Mouse (Mus musculus): Measurements from ENCODE around the gene Rab24.
A peak's percentile ranks its signal among the peaks of the same experiment; 100 is the strongest.

The Rab24 gene

DNA sequence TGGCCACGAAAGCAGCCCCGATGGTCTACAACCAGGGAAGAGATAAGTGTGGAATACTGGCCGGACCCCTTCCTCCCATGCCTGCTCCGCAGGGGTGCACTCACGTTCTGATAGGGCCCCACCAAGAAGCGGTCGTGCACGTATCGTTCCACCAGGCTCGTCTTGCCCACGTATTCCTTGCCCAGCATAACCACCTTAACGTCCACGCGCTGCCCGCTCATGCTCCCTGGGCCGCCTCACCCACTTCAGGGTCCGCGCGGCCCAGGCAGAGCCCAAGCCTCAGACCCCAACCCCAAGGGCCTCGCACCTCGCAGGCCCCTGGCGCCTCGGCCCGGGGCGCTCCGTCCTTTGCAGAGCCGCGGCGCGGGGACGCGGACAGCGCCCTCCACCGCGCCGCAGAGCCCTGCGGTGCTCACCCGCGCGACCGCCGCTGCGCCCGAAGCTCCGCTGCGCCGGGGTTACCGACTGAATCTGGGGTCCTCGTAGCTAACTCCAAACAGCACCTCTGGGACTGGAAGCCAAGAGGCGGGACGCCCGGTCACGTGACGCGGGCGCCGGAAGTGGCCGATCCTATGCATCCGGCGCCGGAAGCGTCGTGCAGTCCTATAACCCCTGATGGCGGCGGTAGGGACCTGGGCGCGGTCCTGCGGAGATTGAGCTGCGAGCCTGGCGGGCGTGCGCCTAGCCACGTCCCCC is at the start of gene Rab24:
TSS of gene Rab24 (minus strand) at position 513 of the 696 bp plus-strand sequence.
- peak; percentile 93 for DNase-seq (ENCODE audit: low read depth, low spot score)

DNA sequence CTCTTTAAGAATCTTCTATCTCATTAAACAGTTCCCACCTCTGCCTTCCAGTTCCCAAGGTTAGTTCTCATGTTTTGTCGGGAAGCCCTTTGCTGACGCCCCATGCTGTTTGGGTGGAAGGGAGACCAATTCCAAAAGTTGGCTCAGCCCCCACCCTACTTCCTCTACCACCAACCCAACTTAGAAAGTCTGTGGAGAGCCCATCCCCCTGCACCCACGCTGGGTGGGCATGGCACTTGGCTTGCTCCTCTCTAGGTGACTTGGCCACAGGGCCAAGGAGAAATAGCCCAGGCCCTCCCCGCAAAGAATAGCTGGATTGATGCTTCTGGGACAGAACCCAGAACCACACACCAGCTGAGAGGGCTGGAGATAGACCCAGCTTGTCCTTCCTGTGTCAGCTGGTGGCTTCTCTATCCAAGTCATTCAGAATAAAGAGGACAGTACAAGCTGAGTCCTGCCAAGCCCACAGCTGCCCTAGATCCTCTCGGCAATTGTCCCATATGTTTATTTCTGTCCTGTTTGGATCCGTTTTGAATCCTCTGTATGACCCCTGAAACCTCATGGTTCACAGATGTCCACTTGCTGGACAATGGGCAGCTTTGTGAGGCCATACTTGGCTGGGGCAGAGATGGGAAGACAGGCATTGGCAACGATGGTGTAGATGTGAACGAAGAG is 49.4 kb upstream of the Rab24 start:
- no peak for DNase-seq (ENCODE audit: low read depth, low spot score)

DNA sequence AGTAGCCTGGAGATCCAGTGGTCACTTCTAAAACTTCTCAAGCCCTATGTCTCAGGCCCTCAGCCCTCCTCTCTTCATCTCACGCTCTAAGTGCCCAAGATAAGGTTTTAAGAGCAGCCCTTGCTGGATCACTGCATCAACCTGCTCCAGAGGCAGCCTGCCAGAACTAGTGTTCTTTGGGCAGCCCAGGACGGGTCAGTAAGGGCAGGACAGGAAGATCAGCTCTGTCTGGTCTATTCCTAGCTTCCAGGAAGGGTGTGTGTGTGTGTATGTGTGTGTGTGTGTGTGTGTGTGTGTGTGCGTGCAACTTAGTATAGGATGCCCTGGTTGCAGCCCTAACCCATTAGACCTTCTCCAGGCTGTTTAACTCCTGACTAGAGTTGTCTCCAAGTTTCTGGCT is 48.5 kb upstream of the Rab24 start:
- DNase-seq (ENCODE audit: low read depth, low spot score): no peak

DNA sequence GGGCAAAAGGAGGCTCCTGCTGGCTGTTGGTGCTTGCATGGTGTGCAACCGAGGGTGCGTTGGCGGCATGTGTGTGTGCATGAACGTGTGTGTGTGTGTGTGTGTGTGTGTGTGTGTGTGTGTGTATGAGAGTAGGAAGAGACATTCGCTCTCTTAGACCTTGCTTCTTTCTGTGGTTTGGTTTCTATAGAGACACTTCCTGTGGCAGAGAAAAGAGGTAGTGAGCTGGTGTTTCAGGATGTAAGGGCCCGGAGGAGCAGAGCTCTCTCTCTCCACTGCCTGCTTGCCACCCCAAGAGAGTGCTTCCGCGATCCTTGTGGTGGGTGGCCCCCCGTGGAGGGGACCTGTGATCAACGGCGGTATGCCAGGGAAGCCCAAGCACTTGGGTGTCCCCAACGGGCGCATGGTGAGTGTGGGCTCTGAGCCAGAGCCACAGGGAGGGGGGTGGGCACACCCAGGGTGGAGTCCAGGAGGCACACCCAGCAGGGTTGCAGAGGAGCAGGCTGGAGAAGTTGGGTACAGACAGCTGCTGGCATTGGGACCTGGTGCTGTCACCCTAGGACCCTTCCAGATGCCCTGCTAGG is 47.9 kb upstream of the Rab24 start, which contains the start of gene Rgs14:
TSS of gene Rgs14 (plus strand) at position 202 of the 584 bp plus-strand sequence.
- DNase-seq (ENCODE audit: low read depth, low spot score): peak; percentile 84

DNA sequence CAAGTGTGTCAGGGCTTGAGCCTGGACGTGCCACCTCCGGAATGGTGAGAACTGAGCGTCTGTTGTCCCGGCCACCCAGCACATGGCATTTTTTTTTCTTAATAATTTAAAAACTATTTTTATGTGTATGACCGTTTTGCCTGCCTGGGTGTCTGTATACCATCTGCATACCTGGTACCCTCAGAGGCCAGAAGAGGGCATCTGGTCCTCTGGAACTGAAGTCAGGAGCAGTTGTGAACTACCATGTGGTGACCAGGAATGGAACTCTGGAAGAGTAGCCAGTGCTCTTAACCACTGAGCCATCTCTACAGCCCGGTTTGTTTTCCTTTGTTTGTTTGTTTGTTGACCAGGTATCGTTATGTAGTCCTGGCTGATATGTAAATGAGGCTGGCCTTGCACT is 46.7 kb upstream of the Rab24 start:
- DNase-seq (ENCODE audit: low read depth, low spot score): no peak

DNA sequence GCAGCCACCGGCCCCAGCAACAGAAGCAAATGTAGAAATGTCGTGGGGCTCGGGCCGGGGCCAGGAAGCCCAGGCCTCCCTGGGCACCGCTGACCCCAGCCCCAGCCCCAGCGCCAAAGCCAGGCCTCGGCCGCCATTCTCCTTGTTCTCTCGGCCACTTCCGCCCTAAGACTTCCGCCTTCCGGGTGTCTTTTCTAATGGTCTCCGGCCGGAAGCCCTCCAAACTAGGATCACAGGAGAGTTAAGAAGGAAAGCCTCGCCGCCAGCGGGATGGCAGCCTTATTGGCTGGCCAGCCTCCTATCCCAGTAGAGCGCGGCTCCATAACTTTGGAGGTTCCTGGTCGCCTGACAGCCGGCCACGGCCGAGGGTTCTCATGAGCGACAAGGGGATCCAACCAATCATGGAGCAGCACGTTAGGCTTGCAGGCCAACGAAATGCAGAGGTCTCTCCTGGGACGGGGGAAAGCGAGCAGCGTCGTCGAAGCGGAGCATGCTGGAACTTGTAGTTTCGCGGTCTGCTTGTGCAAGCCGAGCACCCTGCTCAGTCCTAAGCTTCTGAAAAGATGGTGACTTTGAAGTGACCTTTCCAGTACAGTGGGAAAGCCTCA is 40.8 kb upstream of the Rab24 start, which contains the start of gene Lman2:
TSS of gene Lman2 (minus strand) at position 331 of the 608 bp plus-strand sequence.
- peak; percentile 96 for DNase-seq (ENCODE audit: low read depth, low spot score)

DNA sequence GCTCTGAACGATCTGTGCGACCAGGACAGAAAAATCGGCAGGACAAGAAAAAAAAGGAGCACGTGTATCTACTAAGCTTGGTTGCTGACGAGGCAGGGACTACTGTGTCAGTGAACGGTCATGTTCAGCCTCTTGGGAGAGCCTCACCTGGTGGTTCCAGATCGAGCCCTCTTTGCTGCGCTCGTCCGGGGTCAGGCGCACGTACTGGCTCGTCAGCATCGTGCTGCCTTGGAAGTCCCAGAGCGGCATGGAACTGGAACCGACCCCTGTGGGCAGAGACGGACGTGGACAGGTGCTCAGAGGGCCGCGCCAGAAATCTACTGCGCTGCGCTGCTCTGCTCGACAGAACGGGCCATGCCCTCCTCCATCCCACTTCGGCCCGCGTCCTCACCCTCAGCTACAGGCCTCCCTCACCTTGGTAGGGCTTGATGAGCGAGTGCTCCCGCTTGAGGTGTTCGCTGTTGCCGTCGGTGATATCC is 40.3 kb upstream of the Rab24 start:
- DNase-seq (ENCODE audit: low read depth, low spot score): no peak

DNA sequence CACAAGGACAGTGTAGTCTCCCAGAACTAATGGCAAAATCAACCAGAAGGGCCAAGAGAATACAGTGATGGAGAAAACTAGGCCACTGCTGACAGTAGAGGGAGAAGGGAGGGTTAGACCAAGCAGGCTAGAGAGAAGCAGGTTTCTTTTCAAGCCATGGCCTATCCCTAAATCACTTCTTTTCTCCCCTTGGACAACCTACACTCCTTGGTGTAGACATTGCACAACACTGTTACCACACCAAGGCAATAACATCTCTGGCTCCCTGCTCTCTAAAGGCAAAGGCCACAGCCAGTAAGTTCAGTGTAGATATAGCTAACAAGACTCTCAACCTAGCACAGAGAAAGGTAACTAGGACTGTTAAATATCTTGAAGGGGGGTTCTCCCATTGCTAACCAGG is 39.4 kb upstream of the Rab24 start:
- no peak for DNase-seq (ENCODE audit: low read depth, low spot score)

DNA sequence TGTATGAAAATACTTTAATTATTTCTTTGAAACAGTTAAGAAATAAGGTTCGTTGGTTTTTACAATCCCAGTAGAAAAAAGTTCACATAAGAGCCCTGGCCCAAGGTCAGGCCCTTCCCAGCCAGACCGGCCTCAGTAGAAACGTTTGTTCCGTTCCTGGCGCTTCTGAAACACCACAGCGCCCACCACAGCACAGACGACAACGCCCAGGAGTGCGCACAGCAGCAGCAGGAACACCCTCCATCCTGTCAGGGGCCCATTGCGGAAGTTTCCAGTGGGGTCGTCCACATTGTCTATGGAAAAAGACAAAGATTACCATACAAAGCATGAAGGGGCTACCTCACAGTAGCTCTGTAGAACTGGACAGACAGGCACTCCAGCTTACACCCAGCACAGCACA is 25.0 kb upstream of the Rab24 start:
- DNase-seq (ENCODE audit: low read depth, low spot score): no peak

DNA sequence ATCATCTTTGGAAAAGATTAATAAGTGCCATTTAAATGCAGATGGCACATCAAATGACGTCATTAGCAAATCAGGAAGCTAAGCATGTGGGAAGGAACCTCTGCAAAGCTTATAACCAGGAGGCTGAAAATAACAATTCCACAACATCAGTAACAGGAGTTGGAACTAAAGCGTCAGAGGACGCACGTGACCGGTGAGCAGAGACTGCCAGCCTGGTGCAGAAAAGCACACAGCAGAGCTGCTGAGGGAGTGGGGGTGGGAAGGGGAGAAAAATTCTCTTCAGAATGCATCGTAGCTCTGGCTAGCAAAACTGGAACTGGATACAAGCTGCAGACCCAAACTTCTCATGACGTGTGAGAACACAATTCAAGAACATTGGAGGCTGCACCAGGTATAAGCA is 22.5 kb upstream of the Rab24 start:
- no peak for DNase-seq (ENCODE audit: low read depth, low spot score)

DNA sequence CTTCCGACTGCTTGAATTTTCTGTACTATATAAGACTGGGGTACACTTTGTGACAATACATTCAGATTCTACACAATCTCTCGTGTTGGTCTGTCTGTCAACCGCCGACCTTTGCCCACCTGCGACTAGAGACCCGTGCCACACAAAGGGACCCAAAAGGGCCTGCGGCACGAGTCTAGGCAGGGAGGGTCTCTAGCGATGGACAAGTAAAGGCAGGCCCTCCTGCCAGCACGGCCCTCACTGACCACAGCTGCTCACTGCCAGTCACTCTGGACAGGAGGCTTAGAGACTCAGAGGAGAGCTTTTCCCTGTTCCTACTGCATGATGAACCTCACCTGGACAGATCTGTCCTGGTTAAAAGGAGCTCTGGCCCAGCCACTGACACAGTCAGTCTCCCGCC is 20.7 kb upstream of the Rab24 start:
- no peak for DNase-seq (ENCODE audit: low read depth, low spot score)

DNA sequence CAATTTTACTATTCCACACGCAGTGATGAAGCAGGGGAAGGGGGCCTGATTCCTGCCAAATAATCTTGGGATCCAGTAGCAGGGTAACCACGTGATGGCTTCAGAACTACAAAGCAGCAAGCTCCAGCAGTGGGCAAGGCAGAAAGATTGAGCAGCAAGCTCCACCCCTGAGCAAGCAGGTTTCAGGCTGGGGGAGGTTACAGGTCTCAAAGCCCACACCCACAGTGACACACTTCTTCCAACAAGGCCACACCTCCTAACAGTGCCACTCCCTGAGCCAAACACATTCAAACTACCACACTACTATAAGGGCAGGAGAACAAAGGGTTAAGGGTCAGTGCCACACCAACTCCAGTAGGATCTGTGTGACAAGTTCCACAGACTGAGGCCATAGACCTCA is 17.5 kb upstream of the Rab24 start:
- peak; percentile 38 for DNase-seq (ENCODE audit: low read depth, low spot score)

DNA sequence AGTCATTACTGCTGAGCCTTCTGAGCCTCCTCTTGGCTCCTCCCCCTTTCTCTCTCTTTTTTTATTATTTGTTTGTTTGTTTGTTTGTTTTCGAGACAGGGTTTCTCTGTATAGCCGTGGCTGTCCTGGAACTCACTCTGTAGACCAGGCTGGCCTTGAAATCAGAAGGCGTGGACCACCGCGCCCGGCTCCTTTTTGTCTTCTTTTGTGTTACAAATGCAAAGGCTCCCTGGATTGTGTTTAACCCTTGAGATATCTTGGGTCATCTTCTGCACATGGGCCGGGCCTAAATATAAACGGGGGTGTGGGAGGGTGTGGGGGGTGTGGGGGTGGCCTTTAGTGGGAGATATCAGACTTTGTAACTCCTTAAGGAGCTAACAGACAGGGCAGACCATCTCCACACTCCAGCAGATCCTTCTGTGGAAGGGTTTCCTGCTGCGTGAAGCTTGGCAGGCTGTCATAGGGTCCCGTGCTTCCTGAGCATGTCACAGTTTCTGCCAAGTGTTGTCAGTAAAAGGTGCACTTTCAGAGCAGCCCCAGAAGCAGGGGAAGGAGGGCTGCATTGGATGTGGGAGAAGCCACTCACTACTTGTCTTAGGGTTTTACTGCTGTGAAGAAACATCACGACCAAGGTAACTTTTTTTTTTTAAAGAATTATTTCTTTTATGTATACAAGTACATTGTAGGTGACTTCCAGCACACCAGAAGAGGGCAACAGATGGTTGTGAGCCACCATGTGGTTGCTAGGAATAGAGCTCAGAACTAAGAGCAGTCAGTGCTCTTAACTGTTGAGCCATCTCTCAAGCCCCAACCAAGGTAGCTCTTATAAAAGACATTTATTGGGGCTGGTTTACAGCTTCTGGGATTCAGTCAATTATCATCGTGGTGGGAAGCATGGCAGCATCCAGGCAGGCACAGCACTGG is 16.6 kb upstream of the Rab24 start:
- no peak for DNase-seq (ENCODE audit: low read depth, low spot score)

DNA sequence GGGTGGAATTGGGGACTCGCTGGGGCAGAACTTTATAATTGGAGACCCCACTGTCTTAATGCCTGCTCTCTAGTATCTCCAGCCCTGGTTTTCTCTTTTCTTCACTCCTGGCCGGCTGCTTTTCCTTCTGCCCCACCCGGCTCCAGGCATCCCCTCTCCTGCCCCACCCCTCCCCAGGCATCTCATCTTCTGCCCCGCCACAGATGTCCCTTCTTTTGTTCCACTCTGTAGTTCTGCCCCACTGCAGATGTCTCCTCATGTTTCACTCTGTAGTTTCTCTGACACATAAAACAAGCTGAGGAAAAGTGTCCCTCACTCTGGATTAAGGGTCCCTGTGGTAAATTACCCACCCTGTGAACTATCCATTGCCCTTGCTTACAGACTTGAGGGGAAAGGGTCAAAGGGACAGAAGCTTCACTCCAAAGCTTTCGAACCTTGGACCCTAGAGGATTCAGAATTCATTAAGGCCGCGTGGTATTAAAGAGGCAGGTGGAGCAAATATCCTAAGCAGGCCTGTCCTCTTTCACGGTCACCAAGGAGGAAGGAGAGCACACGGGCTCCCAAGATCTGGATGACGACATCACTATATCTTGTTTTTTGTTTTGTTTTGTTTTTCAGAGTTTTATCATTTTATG is 15.7 kb upstream of the Rab24 start:
- no peak for DNase-seq (ENCODE audit: low read depth, low spot score)

DNA sequence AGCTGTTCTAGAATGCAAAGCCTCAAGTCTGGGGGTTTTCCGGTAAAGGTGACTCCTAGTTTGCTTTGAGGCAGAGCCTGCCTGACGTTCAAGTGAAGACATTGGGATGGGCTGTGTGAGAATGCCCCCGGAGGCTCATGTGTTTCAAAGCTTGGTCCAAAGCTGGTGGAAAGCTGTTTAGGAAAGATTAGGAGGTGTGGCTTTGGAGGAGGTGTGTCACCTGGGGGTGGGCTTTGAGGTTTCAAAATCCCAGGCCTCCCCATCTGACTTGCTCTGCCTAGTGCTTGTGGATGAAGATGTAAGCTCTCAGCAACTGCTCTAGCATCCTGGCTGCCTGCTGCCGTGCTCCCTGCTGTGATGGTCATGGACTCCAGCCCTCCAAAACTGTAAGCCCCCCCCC is 14.0 kb upstream of the Rab24 start:
- DNase-seq (ENCODE audit: low read depth, low spot score): no peak

DNA sequence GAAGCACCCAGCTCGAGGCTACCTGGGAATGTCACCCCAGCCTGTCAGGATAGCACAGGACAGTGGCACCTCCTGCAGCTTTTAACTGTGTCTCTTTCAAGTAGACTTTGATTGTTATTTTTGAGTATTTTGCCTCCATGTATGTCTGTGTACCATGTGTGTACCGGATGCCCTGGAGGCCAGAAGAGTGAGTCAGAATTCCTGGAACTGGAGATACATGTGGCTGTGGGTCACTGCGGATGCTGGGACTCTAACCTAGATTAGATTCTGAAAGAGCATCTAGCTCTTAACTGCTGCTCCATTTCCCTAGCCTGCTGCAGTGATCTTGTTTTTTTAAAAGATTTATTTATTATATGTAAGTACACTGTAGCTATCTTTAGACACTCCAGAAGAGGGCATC is 10.6 kb upstream of the Rab24 start:
- no peak for DNase-seq (ENCODE audit: low read depth, low spot score)

DNA sequence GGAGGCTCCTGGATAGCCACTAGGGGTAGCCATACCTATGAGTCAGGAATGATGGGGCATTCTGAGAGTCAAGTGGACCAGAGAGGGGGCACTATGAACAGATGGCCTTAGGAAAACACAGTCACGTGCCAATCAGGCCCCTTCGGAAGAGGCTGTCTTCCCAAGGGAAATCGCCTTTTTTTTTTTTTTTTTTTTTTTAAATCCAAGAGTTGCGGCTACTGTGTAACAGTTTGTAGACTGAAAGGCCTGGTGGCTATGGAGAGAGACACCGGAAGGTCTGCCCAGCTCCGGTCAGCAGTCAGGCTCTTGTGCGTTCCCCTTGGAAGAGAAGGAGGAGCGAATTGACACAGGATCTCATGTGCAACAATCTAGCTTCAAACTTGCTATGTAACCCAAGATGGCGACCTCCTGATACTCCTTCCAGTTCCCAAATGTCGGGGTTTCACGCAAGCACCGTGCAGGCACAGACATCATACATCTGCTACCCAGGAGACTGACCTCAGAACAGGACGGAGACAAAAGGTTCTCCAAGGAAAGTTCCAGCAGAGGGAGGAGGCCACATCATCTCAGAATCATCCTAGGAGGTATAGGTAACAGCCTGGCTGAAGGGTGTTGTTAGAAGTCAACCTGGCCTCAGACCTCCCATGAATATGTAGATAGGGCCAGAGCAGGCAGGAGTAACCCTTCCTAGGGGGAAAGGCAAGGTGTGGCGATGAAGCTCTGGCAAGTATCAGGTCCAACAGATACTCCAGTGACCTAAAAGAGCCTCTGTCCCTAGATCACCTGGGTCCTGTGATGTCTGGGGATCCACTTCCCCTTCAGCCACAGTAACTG is 9.0 kb upstream of the Rab24 start:
- DNase-seq (ENCODE audit: low read depth, low spot score): no peak

DNA sequence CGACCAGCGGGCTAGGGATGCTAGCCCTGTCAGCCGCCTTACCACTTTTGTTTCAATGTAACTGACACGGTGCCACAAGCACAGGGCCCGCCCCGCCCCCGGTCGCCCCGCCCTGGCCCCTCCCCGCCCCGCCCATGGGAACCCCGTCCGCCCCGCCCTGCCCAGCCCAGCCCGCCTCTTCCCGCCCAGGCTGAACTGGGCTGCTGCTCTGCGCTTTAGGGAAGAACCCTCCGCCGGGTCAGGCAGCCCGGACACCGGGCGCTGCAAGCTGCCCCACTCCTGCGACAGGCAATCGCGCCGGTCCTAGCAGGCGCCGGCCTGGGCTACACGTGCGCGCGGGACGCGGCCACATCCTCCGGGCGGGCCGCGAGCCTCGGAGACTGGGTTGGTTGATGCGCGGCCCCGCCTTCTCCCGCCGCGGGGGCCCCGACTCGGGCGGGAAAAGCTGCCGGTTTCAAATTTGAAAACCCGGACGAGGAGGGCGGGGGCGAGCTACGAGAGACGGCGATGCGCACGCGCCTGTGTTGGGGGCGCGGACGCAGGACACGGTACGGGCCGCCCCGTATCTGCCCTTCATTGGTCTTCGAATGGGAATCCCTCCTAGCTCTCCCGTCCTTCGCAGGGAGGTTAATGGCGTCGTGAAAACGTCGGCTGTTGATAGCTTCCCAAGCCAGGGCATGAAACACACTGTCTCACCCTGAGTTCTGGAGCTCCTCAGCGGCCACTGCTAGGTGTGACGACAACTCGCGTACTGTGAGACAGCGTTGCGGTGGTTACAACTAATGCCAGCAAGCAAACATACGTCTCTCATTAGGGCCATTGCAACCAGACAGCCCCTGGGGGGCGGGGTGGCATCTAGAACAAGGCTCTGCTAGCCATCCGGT is 8.2 kb upstream of the Rab24 start, which contains the start of gene Mxd3:
TSS of gene Mxd3 (minus strand) at position 141 of the 884 bp plus-strand sequence.
- peak; percentile 89 for DNase-seq (ENCODE audit: low read depth, low spot score)
